Mouse (Mus musculus): ENCODE measurements around the gene Cad.

Cad gene

GRCm38 (mm10) chr5:31092231-31092975 is 37.8 kb downstream of the Cad start:
- TF ChIP-seq CTCF (conservative IDR thresholded peaks at IDR 0.05; ENCODE audit: low read length) (no peak), NANOG (IDR thresholded peaks at IDR 0.05; ENCODE audit: borderline replicate concordance, low read length) (no peak), POU5F1 (IDR thresholded peaks at IDR 0.05; ENCODE audit: borderline replicate concordance, low read length) (no peak)
- Histone ChIP-seq H3K27me3 (ENCODE audit: insufficient read depth, low read length) (peaks cover 98% of the 10 kb centered on the region), H3K4me3 (replicated peaks; ENCODE audit: low read length) (peak overlapping the region; percentile 87), H3K36me3 (ENCODE audit: insufficient read depth, low read length) (no peaks in the 10 kb centered on the region), H3K4me1 (replicated peaks; ENCODE audit: low read depth, low read length) (peaks cover 60% of the 10 kb centered on the region), H3K9me3 (ENCODE audit: low read length) (no peaks in the 10 kb centered on the region)

GRCm38 (mm10) chr5:31093151-31094041 is 38.8 kb downstream of the Cad start:
- peak overlapping the region; percentile 87 for H3K4me3 ChIP-seq (replicated peaks; ENCODE audit: low read length)
- peaks cover 98% of the 10 kb centered on the region for H3K27me3 ChIP-seq (ENCODE audit: insufficient read depth, low read length)
- H3K4me1 ChIP-seq (replicated peaks; ENCODE audit: low read depth, low read length) = peaks cover 52% of the 10 kb centered on the region
- TF ChIP-seq POU5F1 (IDR thresholded peaks at IDR 0.05; ENCODE audit: borderline replicate concordance, low read length) (no peak), NANOG (IDR thresholded peaks at IDR 0.05; ENCODE audit: borderline replicate concordance, low read length) (no peak), CTCF (conservative IDR thresholded peaks at IDR 0.05; ENCODE audit: low read length) (no peak)
- no peaks in the 10 kb centered on the region for H3K9me3 ChIP-seq (ENCODE audit: low read length)
- no peaks in the 10 kb centered on the region for H3K36me3 ChIP-seq (ENCODE audit: insufficient read depth, low read length)

GRCm38 (mm10) chr5:31094100-31094798 is 39.7 kb downstream of the Cad start:
- no peaks in the 10 kb centered on the region for H3K36me3 ChIP-seq (ENCODE audit: insufficient read depth, low read length)
- H3K9me3 ChIP-seq (ENCODE audit: low read length) = no peaks in the 10 kb centered on the region
- peaks cover 97% of the 10 kb centered on the region for H3K27me3 ChIP-seq (ENCODE audit: insufficient read depth, low read length)
- peak overlapping the region; percentile 87 for H3K4me3 ChIP-seq (replicated peaks; ENCODE audit: low read length)
- peaks cover 46% of the 10 kb centered on the region for H3K4me1 ChIP-seq (replicated peaks; ENCODE audit: low read depth, low read length)
- TF ChIP-seq NANOG (IDR thresholded peaks at IDR 0.05; ENCODE audit: borderline replicate concordance, low read length) = no peak
- TF ChIP-seq CTCF (conservative IDR thresholded peaks at IDR 0.05; ENCODE audit: low read length) = no peak
- no peak for TF ChIP-seq POU5F1 (IDR thresholded peaks at IDR 0.05; ENCODE audit: borderline replicate concordance, low read length)

GRCm38 (mm10) chr5:31094799-31095691 is 40.5 kb downstream of the Cad start:
- no peak for TF ChIP-seq POU5F1 (IDR thresholded peaks at IDR 0.05; ENCODE audit: borderline replicate concordance, low read length)
- TF ChIP-seq CTCF (conservative IDR thresholded peaks at IDR 0.05; ENCODE audit: low read length) = no peak
- no peak for TF ChIP-seq NANOG (IDR thresholded peaks at IDR 0.05; ENCODE audit: borderline replicate concordance, low read length)
- H3K36me3 ChIP-seq (ENCODE audit: insufficient read depth, low read length) = no peaks in the 10 kb centered on the region

GRCm38 (mm10) chr5:31095711-31096480 is 41.3 kb downstream of the Cad start:
- TF ChIP-seq CTCF (conservative IDR thresholded peaks at IDR 0.05; ENCODE audit: low read length) (no peak), POU5F1 (IDR thresholded peaks at IDR 0.05; ENCODE audit: borderline replicate concordance, low read length) (no peak), NANOG (IDR thresholded peaks at IDR 0.05; ENCODE audit: borderline replicate concordance, low read length) (no peak)
- H3K36me3 ChIP-seq (ENCODE audit: insufficient read depth, low read length) = no peaks in the 10 kb centered on the region
- peaks cover 36% of the 10 kb centered on the region for H3K4me1 ChIP-seq (replicated peaks; ENCODE audit: low read depth, low read length)
- peak overlapping the region; percentile 87 for H3K4me3 ChIP-seq (replicated peaks; ENCODE audit: low read length)
- peaks cover 81% of the 10 kb centered on the region for H3K27me3 ChIP-seq (ENCODE audit: insufficient read depth, low read length)
- no peaks in the 10 kb centered on the region for H3K9me3 ChIP-seq (ENCODE audit: low read length)

More at GRCm38 (mm10) chr5:31094799-31095691, 40.5 kb downstream of the Cad start:
- H3K9me3 ChIP-seq (ENCODE audit: low read length) = no peaks in the 10 kb centered on the region
- peaks cover 89% of the 10 kb centered on the region for H3K27me3 ChIP-seq (ENCODE audit: insufficient read depth, low read length)
- H3K4me3 ChIP-seq (replicated peaks; ENCODE audit: low read length) = peak overlapping the region; percentile 87
- peaks cover 38% of the 10 kb centered on the region for H3K4me1 ChIP-seq (replicated peaks; ENCODE audit: low read depth, low read length)

- TF ChIP-seq POU5F1 (IDR thresholded peaks at IDR 0.05; ENCODE audit: borderline replicate concordance, low read length) (no peak), NANOG (IDR thresholded peaks at IDR 0.05; ENCODE audit: borderline replicate concordance, low read length) (no peak), CTCF (conservative IDR thresholded peaks at IDR 0.05; ENCODE audit: low read length) (no peak)
- H3K4me3 ChIP-seq (replicated peaks; ENCODE audit: low read length) = no peak within 1 kb of the TSS
- H3K9me3 ChIP-seq (ENCODE audit: low read length) = no peaks in the 10 kb centered on the region
- no peaks in the 10 kb centered on the region for H3K36me3 ChIP-seq (ENCODE audit: insufficient read depth, low read length)
- no peaks in the 10 kb centered on the region for H3K4me1 ChIP-seq (replicated peaks; ENCODE audit: low read depth, low read length)
- peaks cover 18% of the 10 kb centered on the region; the same call in 1 of the 2 replicates for H3K27me3 ChIP-seq (ENCODE audit: insufficient read depth, low read length)
Measured at GRCm38 (mm10) chr5:31105814-31106335, 51.3 kb downstream of the Cad start, which contains the start of gene Dnajc5g. Gene Dnajc5g, plus strand, starts transcription at chr5:31106285.

Data from E14TG2a.4 (cell line).